Comparison of ENCODE assay signal across 8 mouse cellular contexts in genomic region chr4:118620279-118620966, GRCm38 (mm10). TPM values are rescaled to one million over a fixed set of nuclear protein-coding genes. Genes with fewer than 3 reads are reported as not detected.
DNase-seq lines count a peak whose midpoint lies in the region; ATAC-seq lines count a peak whose summit lies in the region.

TSS of gene Cfap57 (minus strand) at chr4:118620777.
TSS of gene Ebna1bp2 (plus strand) at chr4:118620799.

- H3K79me2 ChIP-seq in macrophage (ENCODE audit: inconsistent target) = peaks cover 14% of the 10 kb centered on the region

- H3K4me1 ChIP-seq in hindbrain, embryonic 16.5 days (ENCODE audit: control insufficient read depth, insufficient read depth, low read depth, low read length) = peaks cover 9% of the 10 kb centered on the region

- WGBS in hindbrain, embryonic 16.5 days = under 1% methylated on average over 35 of the region's 41 CpGs
- WGBS in macrophage (ENCODE audit: missing documents) = 2% methylated on average over 31 of the region's 41 CpGs

- H3K36me3 ChIP-seq in hindbrain, embryonic 16.5 days (ENCODE audit: control insufficient read depth, insufficient read depth, low read length) = peaks cover 23% of the 10 kb centered on the region
- H3K36me3 ChIP-seq in macrophage (ENCODE audit: inconsistent target) = peaks cover 27% of the 10 kb centered on the region

- peak within 1 kb of the TSS; percentile 76 for H3K9ac ChIP-seq in hindbrain, embryonic 16.5 days (ENCODE audit: low read depth, low read length)

- peak; percentile 91 for DNase-seq in T-cell, adult 2 months (ENCODE audit: low spot score)
- peak; percentile 88 to 93 for DNase-seq in cerebellum, postnatal 36 days
- peak; percentile 90 to 95 for DNase-seq in frontal cortex, postnatal 36 days (ENCODE audit: low spot score in 2 of 2)
- DNase-seq in left cerebral cortex, adult 18-20 months (ENCODE audit: low spot score in 2 of 2) = peak; percentile 91 to 92
- DNase-seq in right cerebral cortex, adult 18-20 months = peak; percentile 94
- peak; percentile 50 for DNase-seq in urinary bladder, postnatal 10 days (ENCODE audit: low spot score)

- peak within 1 kb of the TSS; percentile 82 for H3K4me2 ChIP-seq in hindbrain, embryonic 16.5 days (ENCODE audit: low read length)

- peak within 1 kb of the TSS; percentile 81 for H3K27ac ChIP-seq in hindbrain, embryonic 16.5 days (ENCODE audit: low read depth, low read length)
- peak within 1 kb of the TSS; percentile 8; the same call in 1 of the 2 replicates for H3K27ac ChIP-seq in macrophage

- no peaks in the 10 kb centered on the region for H3K27me3 ChIP-seq in hindbrain, embryonic 16.5 days (replicated peaks; ENCODE audit: control insufficient read depth, insufficient read depth, low read length)

- peak within 1 kb of the TSS; percentile 73 for H3K4me3 ChIP-seq in hindbrain, embryonic 16.5 days (ENCODE audit: low read length)
- peak within 1 kb of the TSS; percentile 84 for H3K4me3 ChIP-seq in macrophage (ENCODE audit: inconsistent target)

- peak; percentile 98 for ATAC-seq in hindbrain, embryonic 16.5 days

- H3K9me3 ChIP-seq in hindbrain, embryonic 16.5 days (ENCODE audit: control insufficient read depth, low read length) = no peaks in the 10 kb centered on the region

RNA-seq across cellular contexts. Expression of gene Cfap57, which starts in this region (rescaled TPM):
- polyA plus RNA-seq in hindbrain, embryonic 16.5 days (2015; fragmentation: Nextera tagmentation; extraction: Ambion mirVana) = 2.1 and 2.5 TPM in 2 replicates
- total RNA-seq in left cerebral cortex, adult 18-20 months (2021) = under 1 TPM; 0.79 to 0.98 TPM
- not detected for total RNA-seq in macrophage (2018; cell fraction: chromatin; rRNA removed)
- not detected for total RNA-seq in macrophage (2018; cell fraction: cytosol; rRNA removed)
- not detected for total RNA-seq in macrophage (2018; cell fraction: nucleus; rRNA removed)
- not detected in 3 replicates for polyA plus RNA-seq in macrophage (2018)

RNA-seq across cellular contexts. Expression of gene Ebna1bp2, which starts in this region (rescaled TPM):
- 83.0 and 91.8 TPM in 2 replicates for polyA plus RNA-seq in hindbrain, embryonic 16.5 days (2015; fragmentation: Nextera tagmentation; extraction: Ambion mirVana)
- total RNA-seq in left cerebral cortex, adult 18-20 months (2021) = 10 to 100 TPM; 55.9 to 63.5 TPM
- total RNA-seq in macrophage (2018; cell fraction: chromatin; rRNA removed) = 10 to 100 TPM; 11.3 to 66.1 (median 40.4) TPM
- total RNA-seq in macrophage (2018; cell fraction: cytosol; rRNA removed) = 10 to 100 TPM; 20.6 to 31.7 (median 25.6) TPM
- 10 to 100 TPM; 12.9 to 40.6 (median 21.9) TPM for total RNA-seq in macrophage (2018; cell fraction: nucleus; rRNA removed)
- 26.7 to 58.3 TPM (median 41.6 TPM) in 3 replicates for polyA plus RNA-seq in macrophage (2018)

Comparison
In these comparisons a context has a peak if more than half of its experiments do, and no peak if none do; other contexts are left out.
1. Peak in every context shown above with its lines: DNase-seq, ATAC-seq, H3K4me3 ChIP-seq and H3K27ac ChIP-seq.